Mouse (Mus musculus): ENCODE data around the gene Cacna1b.

- no peak for TF ChIP-seq CTCF (IDR thresholded peaks at IDR 0.05; ENCODE audit: low read depth, low read length)
- no peak for TF ChIP-seq POLR2A (IDR thresholded peaks at IDR 0.05; ENCODE audit: extremely low read depth, insufficient read depth, low read length)
These were observed 84.4 kb downstream of the Cacna1b start for GRCm38 (mm10) chr2:24678538-24678937.

Data from liver, adult 2 months (tissue).